Comparison of ENCODE assay signal across 8 mouse cellular contexts in genomic region chr1:57436408-57436807, GRCm38 (mm10). TPM values are rescaled to one million over a fixed set of nuclear protein-coding genes. Genes with fewer than 3 reads are reported as not detected.
DNase-seq lines count a peak whose midpoint lies in the region; ATAC-seq lines count a peak whose summit lies in the region.

No protein-coding gene starts in this region.

- H3K9ac ChIP-seq in forebrain, embryonic 13.5 days, result no peak overlapping the region
- H3K9ac ChIP-seq in kidney, embryonic 14.5 days (ENCODE audit: low read depth, low read length), result no peak overlapping the region

- WGBS in forebrain, embryonic 13.5 days, result 63% methylated on average over 9 of the region's 9 CpGs
- WGBS in forebrain, embryonic 10.5 days, result 80% methylated on average over 9 of the region's 9 CpGs
- 45% methylated on average over 9 of the region's 9 CpGs for WGBS in kidney, embryonic 14.5 days

- no peaks in the 10 kb centered on the region for H3K36me3 ChIP-seq in forebrain, embryonic 13.5 days (ENCODE audit: poor library complexity, severe bottlenecking)
- H3K36me3 ChIP-seq in forebrain, embryonic 10.5 days (replicated peaks), result no peaks in the 10 kb centered on the region
- no peaks in the 10 kb centered on the region for H3K36me3 ChIP-seq in kidney, embryonic 14.5 days (ENCODE audit: control insufficient read depth, insufficient read depth, low read length)

- H3K4me3 ChIP-seq in forebrain, embryonic 13.5 days, result no peak overlapping the region
- H3K4me3 ChIP-seq in forebrain, embryonic 10.5 days, result no peak overlapping the region
- no peak overlapping the region for H3K4me3 ChIP-seq in kidney, embryonic 14.5 days (ENCODE audit: low read length)

- no peaks in the 10 kb centered on the region for H3K27me3 ChIP-seq in forebrain, embryonic 13.5 days
- peaks cover 6% of the 10 kb centered on the region; the same call in 1 of the 2 replicates for H3K27me3 ChIP-seq in forebrain, embryonic 10.5 days (ENCODE audit: poor library complexity, severe bottlenecking)
- H3K27me3 ChIP-seq in kidney, embryonic 14.5 days (ENCODE audit: control insufficient read depth, insufficient read depth, low read length), result no peaks in the 10 kb centered on the region

- peak overlapping the region; percentile 42 for H3K4me2 ChIP-seq in forebrain, embryonic 13.5 days
- H3K4me2 ChIP-seq in kidney, embryonic 14.5 days (replicated peaks; ENCODE audit: low read depth, low read length), result peak overlapping the region; percentile 32

- peaks cover 15% of the 10 kb centered on the region for H3K4me1 ChIP-seq in forebrain, embryonic 13.5 days
- peaks cover 14% of the 10 kb centered on the region for H3K4me1 ChIP-seq in forebrain, embryonic 10.5 days
- no peaks in the 10 kb centered on the region for H3K4me1 ChIP-seq in kidney, embryonic 14.5 days (ENCODE audit: control insufficient read depth, insufficient read depth, low read length)

- no peak; the same call in 1 of the 2 replicates for ATAC-seq in forebrain, embryonic 13.5 days
- ATAC-seq in kidney, embryonic 14.5 days (ENCODE audit: low FRiP score, low TSS enrichment), result peak; percentile 39; the same call in 1 of the 2 replicates

- no peaks in the 10 kb centered on the region for H3K9me3 ChIP-seq in forebrain, embryonic 13.5 days (replicated peaks)
- H3K9me3 ChIP-seq in forebrain, embryonic 10.5 days, result no peaks in the 10 kb centered on the region
- no peaks in the 10 kb centered on the region for H3K9me3 ChIP-seq in kidney, embryonic 14.5 days (ENCODE audit: control insufficient read depth, low read length)

- no peak for DNase-seq in forebrain, embryonic 10.5 days (ENCODE audit: extremely low spot score, low spot score)
- peak; percentile 63 for DNase-seq in c-Kit-positive CD71-positive TER-119-positive erythroid progenitor cells, embryonic 14.5 days (ENCODE audit: low spot score)
- peak; percentile 62 to 66 for DNase-seq in heart, adult 9 months (ENCODE audit: low spot score in 2 of 2)
- peak; percentile 69 for DNase-seq in lung, postnatal 14 days
- peak; percentile 17 for DNase-seq in thymus, postnatal 0 days (ENCODE audit: low spot score)
- no peak for DNase-seq in embryo, embryonic 10.5 days (ENCODE audit: low spot score)

- H3K27ac ChIP-seq in forebrain, embryonic 13.5 days, result 0 out of 2 replicates have a peak overlapping the region, but pooled peaks have one; percentile 35
- H3K27ac ChIP-seq in forebrain, embryonic 10.5 days, result no peak overlapping the region; the same call in 1 of the 2 replicates
- H3K27ac ChIP-seq in kidney, embryonic 14.5 days (ENCODE audit: low read depth, low read length), result no peak overlapping the region

RNA-seq across cellular contexts. Expression of gene Tyw5, which starts 29.5 kb away (rescaled TPM):
- polyA plus RNA-seq in forebrain, embryonic 13.5 days (2015; fragmentation: Nextera tagmentation; extraction: Ambion mirVana), result 22.7 and 23.1 TPM in 2 replicates
- 31.7 and 37.0 TPM in 2 replicates for polyA plus RNA-seq in forebrain, embryonic 10.5 days (2016; fragmentation: Nextera tagmentation; extraction: Ambion mirVana)
- 24.8 and 30.2 TPM in 2 replicates for polyA plus RNA-seq in kidney, embryonic 14.5 days (2014; fragmentation: Nextera tagmentation; extraction: Ambion mirVana)
- polyA plus RNA-seq in thymus, postnatal 0 days (2015; fragmentation: Nextera tagmentation; extraction: Ambion mirVana), result 24.2 and 25.9 TPM in 2 replicates

RNA-seq across cellular contexts. Expression of gene Maip1, which starts 30.3 kb away (rescaled TPM):
- polyA plus RNA-seq in forebrain, embryonic 13.5 days (2015; fragmentation: Nextera tagmentation; extraction: Ambion mirVana), result 17.4 and 18.4 TPM in 2 replicates
- 18.4 and 18.6 TPM in 2 replicates for polyA plus RNA-seq in forebrain, embryonic 10.5 days (2016; fragmentation: Nextera tagmentation; extraction: Ambion mirVana)
- polyA plus RNA-seq in kidney, embryonic 14.5 days (2014; fragmentation: Nextera tagmentation; extraction: Ambion mirVana), result 21.1 and 21.2 TPM in 2 replicates
- 15.5 and 16.8 TPM in 2 replicates for polyA plus RNA-seq in thymus, postnatal 0 days (2015; fragmentation: Nextera tagmentation; extraction: Ambion mirVana)

RNA-seq across cellular contexts. Expression of gene 1700066M21Rik, which starts 59.0 kb away (rescaled TPM):
- 21.0 and 22.3 TPM in 2 replicates for polyA plus RNA-seq in forebrain, embryonic 13.5 days (2015; fragmentation: Nextera tagmentation; extraction: Ambion mirVana)
- polyA plus RNA-seq in forebrain, embryonic 10.5 days (2016; fragmentation: Nextera tagmentation; extraction: Ambion mirVana), result 9.5 and 10.5 TPM in 2 replicates
- 10.9 and 12.8 TPM in 2 replicates for polyA plus RNA-seq in kidney, embryonic 14.5 days (2014; fragmentation: Nextera tagmentation; extraction: Ambion mirVana)
- 7.3 TPM in 2 replicates for polyA plus RNA-seq in thymus, postnatal 0 days (2015; fragmentation: Nextera tagmentation; extraction: Ambion mirVana)

Comparison
In these comparisons a context has a peak if more than half of its experiments do, and no peak if none do; other contexts are left out.
1. DNase-seq: peak in c-Kit-positive CD71-positive TER-119-positive erythroid progenitor cells, embryonic 14.5 days (single experiment), heart, adult 9 months (2 of 2), lung, postnatal 14 days (single experiment) and thymus, postnatal 0 days (single experiment); none in forebrain, embryonic 10.5 days (single experiment) and embryo, embryonic 10.5 days (single experiment).